Mouse (Mus musculus) erythroblast, embryonic 14.5 days (primary cell): ENCODE measurements around the gene Tmem131. TPM values are rescaled to one million over a fixed set of nuclear protein-coding genes. Genes with fewer than 3 reads are reported as not detected.
A peak's percentile ranks its signal among the peaks of the same experiment; 100 is the strongest.

Experiments
- H3K27me3 ChIP-seq: 2 replicates; pipeline ENCODE4 v1.6.1; 2012; ENCODE audit warnings: inconsistent platforms; ENCODE audit not compliant: control insufficient read depth
- H3K36me3 ChIP-seq: 2 replicates; pipeline ENCODE4 v1.6.1; 2012; ENCODE audit warnings: mild to moderate bottlenecking, inconsistent platforms; ENCODE audit not compliant: control insufficient read depth
- H3K4me1 ChIP-seq: 2 replicates; pipeline ENCODE4 v1.6.1; 2012; ENCODE audit warnings: inconsistent platforms; ENCODE audit not compliant: control insufficient read depth
- H3K4me3 ChIP-seq: replicated peaks from 2 replicates; pipeline ENCODE3; 2012; ENCODE audit warnings: moderate library complexity, mild to moderate bottlenecking, inconsistent platforms
- H3K9me3 ChIP-seq: 2 replicates; pipeline ENCODE4 v1.6.1; 2012; ENCODE audit warnings: low read length, inconsistent platforms, mixed read lengths; ENCODE audit not compliant: control insufficient read depth
- GATA1 ChIP-seq: IDR thresholded peaks from 2 replicates; pipeline ENCODE4 v1.6.1; 2012; ENCODE audit warnings: low read length, inconsistent platforms, mixed read lengths
- TAL1 ChIP-seq: IDR thresholded peaks from 3 replicates; pipeline ENCODE4 v1.6.1; 2012; ENCODE audit warnings: low read length, inconsistent platforms, mixed read lengths
- polyA plus RNA-seq: library from polyadenylated mRNA; stranded (reverse); fragments of >175 nt; gene quantifications from 2 replicates; pipeline ENCODE4 v1.2.3, GENCODE M21; 2012

Tmem131 gene
- polyA plus RNA-seq, 1 experiment = 7.8 TPM

- H3K36me3 ChIP-seq = peaks cover 65% of the 10 kb centered on the region
- H3K27me3 ChIP-seq = no peaks in the 10 kb centered on the region
- no peak overlapping the region for H3K4me3 ChIP-seq
- H3K9me3 ChIP-seq = no peaks in the 10 kb centered on the region
- TF ChIP-seq TAL1 (no peak), GATA1 (no peak)
- H3K4me1 ChIP-seq = peaks cover 92% of the 10 kb centered on the region
Observed at GRCm38 (mm10) chr1:36932231-36932630, 11.2 kb downstream of the Tmem131 start.

- TF ChIP-seq GATA1 (no peak), TAL1 (no peak)
- H3K27me3 ChIP-seq = no peaks in the 10 kb centered on the region
- H3K4me3 ChIP-seq = no peak overlapping the region
- H3K9me3 ChIP-seq = no peaks in the 10 kb centered on the region
- H3K36me3 ChIP-seq = peaks cover 64% of the 10 kb centered on the region
- H3K4me1 ChIP-seq = peaks cover 92% of the 10 kb centered on the region
Observed at GRCm38 (mm10) chr1:36930911-36931310, 12.6 kb downstream of the Tmem131 start.

DNA sequence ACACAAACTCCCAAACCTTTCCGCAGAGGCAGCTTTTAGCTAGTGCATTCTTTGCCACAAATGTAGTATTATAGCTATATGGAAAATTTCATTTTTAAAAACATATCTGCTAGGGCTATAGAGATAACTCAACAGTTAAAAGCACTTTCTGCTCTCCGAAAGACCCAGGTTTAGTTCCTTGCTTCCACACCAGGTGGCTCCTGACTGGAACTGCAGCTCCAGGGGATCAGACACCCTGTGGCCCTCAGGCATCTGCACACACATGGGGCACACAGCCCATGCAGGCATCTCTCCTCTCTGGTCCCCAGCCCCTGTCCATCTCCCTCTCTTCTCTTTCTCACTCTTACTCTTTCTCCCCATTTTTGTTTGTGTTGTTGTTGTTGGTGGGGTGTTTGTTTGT, 13.5 kb downstream of the Tmem131 start:
- H3K36me3 ChIP-seq = peaks cover 63% of the 10 kb centered on the region
- no peaks in the 10 kb centered on the region for H3K9me3 ChIP-seq
- H3K27me3 ChIP-seq = no peaks in the 10 kb centered on the region
- TF ChIP-seq TAL1 = no peak
- no peak for TF ChIP-seq GATA1
- H3K4me1 ChIP-seq = peaks cover 91% of the 10 kb centered on the region
- H3K4me3 ChIP-seq = no peak overlapping the region

GRCm38 (mm10) chr1:36928357-36929330, 14.8 kb downstream of the Tmem131 start:
- TF ChIP-seq TAL1 (no peak), GATA1 (no peak)
- H3K27me3 ChIP-seq = no peaks in the 10 kb centered on the region
- H3K4me1 ChIP-seq = peaks cover 91% of the 10 kb centered on the region
- peaks cover 65% of the 10 kb centered on the region for H3K36me3 ChIP-seq
- H3K4me3 ChIP-seq = no peak overlapping the region
- H3K9me3 ChIP-seq = no peaks in the 10 kb centered on the region

DNA sequence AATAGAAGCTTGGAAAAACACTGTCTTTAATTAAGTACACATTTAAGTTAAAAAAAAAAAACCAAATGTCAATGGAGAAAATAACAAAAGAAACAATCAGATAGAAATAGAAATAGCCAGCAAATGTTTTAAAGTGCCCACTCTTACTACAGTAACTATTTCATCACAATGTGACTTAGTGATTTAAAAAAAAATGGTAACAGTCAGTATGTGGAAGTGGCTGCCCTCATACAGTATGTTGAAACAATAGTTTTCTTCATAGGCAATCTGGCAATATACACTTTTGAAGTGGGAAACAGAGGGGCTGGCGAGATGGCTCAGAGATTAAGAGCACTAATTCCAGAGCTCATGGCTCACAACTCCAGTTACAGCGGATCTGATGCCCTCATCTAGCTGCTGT, 15.9 kb downstream of the Tmem131 start:
- H3K9me3 ChIP-seq = no peaks in the 10 kb centered on the region
- no peak for TF ChIP-seq GATA1
- TF ChIP-seq TAL1 = no peak
- peaks cover 72% of the 10 kb centered on the region for H3K36me3 ChIP-seq
- no peak overlapping the region for H3K4me3 ChIP-seq
- H3K27me3 ChIP-seq = no peaks in the 10 kb centered on the region
- H3K4me1 ChIP-seq = peaks cover 92% of the 10 kb centered on the region

DNA sequence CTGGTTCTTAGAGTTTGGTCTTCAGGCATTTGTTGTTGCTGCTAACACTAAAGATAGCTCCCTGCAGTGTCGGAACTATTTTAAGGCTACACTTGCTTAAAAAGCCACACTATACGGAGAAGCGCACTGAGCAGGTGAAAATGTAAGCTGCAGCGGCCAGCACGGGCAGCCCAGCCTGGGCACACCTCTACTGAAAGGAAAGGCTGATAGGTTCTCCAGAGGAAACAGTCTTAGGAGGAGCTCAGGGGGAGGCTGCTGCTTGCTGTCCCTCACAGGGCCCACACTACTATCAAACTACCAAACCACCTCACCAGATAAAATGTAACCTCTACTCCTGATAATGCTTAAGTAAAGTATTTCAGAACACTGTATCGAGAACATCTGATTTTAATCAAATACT, 16.7 kb downstream of the Tmem131 start:
- TF ChIP-seq TAL1 (no peak), GATA1 (no peak)
- Histone ChIP-seq H3K27me3 (no peaks in the 10 kb centered on the region), H3K36me3 (peaks cover 72% of the 10 kb centered on the region), H3K4me1 (peaks cover 92% of the 10 kb centered on the region), H3K4me3 (peak overlapping the region; percentile 27), H3K9me3 (no peaks in the 10 kb centered on the region)

DNA sequence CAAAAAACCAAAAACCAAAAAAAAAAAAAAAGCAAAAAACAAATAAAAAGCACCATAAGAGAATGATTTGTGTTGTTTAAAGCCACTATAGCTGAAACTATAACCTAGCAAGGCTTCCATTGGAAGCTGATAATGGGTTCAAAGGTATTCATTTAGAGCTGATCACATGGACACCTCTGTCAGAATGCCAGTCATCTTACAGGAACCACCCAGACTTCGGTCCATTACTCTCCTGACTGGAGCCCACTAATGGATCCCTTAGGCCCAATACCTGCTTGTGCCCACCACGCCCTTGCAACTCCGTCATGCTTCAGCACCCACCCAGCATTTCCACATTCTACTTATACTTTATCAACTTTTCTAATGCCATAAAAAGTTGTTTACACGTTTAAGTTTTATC, 17.2 kb downstream of the Tmem131 start:
- no peaks in the 10 kb centered on the region for H3K27me3 ChIP-seq
- peaks cover 74% of the 10 kb centered on the region for H3K36me3 ChIP-seq
- H3K4me3 ChIP-seq = no peak overlapping the region
- TF ChIP-seq TAL1 (no peak), GATA1 (no peak)
- peaks cover 94% of the 10 kb centered on the region for H3K4me1 ChIP-seq
- no peaks in the 10 kb centered on the region for H3K9me3 ChIP-seq

- H3K4me1 ChIP-seq = peaks cover 94% of the 10 kb centered on the region
- TF ChIP-seq TAL1 = no peak
- TF ChIP-seq GATA1 = no peak
Observed at GRCm38 (mm10) chr1:36925781-36926180, 17.7 kb downstream of the Tmem131 start.

GRCm38 (mm10) chr1:36924853-36925252, 18.6 kb downstream of the Tmem131 start:
- Histone ChIP-seq H3K9me3 (no peaks in the 10 kb centered on the region), H3K4me3 (no peak overlapping the region), H3K36me3 (peaks cover 66% of the 10 kb centered on the region), H3K27me3 (no peaks in the 10 kb centered on the region), H3K4me1 (peaks cover 95% of the 10 kb centered on the region)
- TF ChIP-seq TAL1 (no peak), GATA1 (no peak)

More at GRCm38 (mm10) chr1:36925781-36926180, 17.7 kb downstream of the Tmem131 start:
- H3K36me3 ChIP-seq = peaks cover 74% of the 10 kb centered on the region
- H3K27me3 ChIP-seq = no peaks in the 10 kb centered on the region
- H3K4me3 ChIP-seq = no peak overlapping the region
- H3K9me3 ChIP-seq = no peaks in the 10 kb centered on the region
